Mouse (Mus musculus): Measurements from ENCODE around the gene Gadd45gip1. TPM values are rescaled to one million over a fixed set of nuclear protein-coding genes. Genes with fewer than 3 reads are reported as not detected.
A peak's percentile ranks its signal among the peaks of the same experiment; 100 is the strongest.

Gene Gadd45gip1
- polyA plus RNA-seq, 1 experiment from 2014 or later, result 40.6 TPM

DNA sequence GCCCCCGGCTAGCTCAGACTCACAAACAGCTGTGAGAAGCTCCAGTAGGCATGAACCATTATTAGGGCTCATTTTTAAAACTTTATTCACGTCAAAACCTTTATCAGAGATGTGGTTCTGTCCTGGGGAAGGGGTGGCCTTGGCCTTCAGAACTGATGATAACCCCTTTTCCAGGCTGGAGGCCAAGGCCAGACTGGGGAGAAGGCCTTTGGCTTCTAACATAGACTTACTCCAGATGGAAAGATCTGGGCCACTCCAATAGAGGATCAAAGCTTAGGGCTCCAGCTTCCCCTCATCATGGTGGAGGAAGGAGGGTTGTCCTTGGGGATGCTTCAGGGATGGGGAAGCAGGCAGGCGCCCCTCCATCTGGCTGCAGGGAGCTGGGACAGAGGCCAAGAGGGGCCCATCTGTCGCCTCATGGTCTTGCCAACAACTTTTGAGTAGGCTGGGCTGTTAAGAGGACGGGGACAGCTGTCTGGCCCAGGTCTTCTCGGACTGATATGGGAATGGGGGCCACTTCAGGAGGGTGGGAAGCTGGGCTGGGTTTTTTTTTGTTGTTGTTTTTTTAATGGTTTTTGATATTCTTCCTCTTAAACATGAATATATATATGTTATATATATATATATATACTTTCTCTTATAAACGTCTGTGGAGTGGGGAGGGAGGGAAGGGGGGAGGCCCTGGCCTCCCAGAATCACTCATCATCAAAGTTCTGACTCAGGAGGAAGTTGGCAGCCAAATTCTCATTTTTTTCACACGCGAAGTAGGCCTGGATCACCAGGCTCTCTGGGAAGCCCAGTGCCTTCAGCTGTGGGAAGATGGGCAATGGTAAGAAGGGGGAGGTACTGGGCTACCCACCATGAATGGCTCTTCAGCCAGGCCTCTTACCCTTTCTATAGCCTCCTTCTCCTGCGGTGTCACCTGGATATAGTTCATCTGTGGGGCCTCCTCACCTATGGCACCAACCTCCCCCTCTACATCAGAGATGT is 3.8 kb downstream of the Gadd45gip1 start:
- peak; percentile 31 for ATAC-seq
- no peak overlapping the region; the same call in 1 of the 2 replicates for H3K4me2 ChIP-seq (ENCODE audit: low read length)
- peaks cover 34% of the 10 kb centered on the region for H3K36me3 ChIP-seq (ENCODE audit: control insufficient read depth, insufficient read depth, low read length)
- H3K27ac ChIP-seq (ENCODE audit: low read depth, low read length), result peak overlapping the region; percentile 75
- WGBS, result 56% methylated on average over 10 of the region's 10 CpGs
- H3K9ac ChIP-seq (ENCODE audit: low read depth, low read length), result no peak overlapping the region
- peaks cover 37% of the 10 kb centered on the region for H3K4me1 ChIP-seq (ENCODE audit: control insufficient read depth, insufficient read depth, low read depth, low read length)
- H3K27me3 ChIP-seq (replicated peaks; ENCODE audit: control insufficient read depth, insufficient read depth, low read length), result no peaks in the 10 kb centered on the region
- no peaks in the 10 kb centered on the region for H3K9me3 ChIP-seq (ENCODE audit: control insufficient read depth, low read length)
- H3K4me3 ChIP-seq (ENCODE audit: low read length), result no peak overlapping the region

- Histone ChIP-seq H3K4me3 (ENCODE audit: low read length) (no peak overlapping the region), H3K27ac (ENCODE audit: low read depth, low read length) (no peak overlapping the region), H3K9ac (ENCODE audit: low read depth, low read length) (no peak overlapping the region), H3K4me1 (ENCODE audit: control insufficient read depth, insufficient read depth, low read depth, low read length) (peaks cover 37% of the 10 kb centered on the region), H3K4me2 (ENCODE audit: low read length) (no peak overlapping the region), H3K36me3 (ENCODE audit: control insufficient read depth, insufficient read depth, low read length) (peaks cover 45% of the 10 kb centered on the region), H3K9me3 (ENCODE audit: control insufficient read depth, low read length) (no peaks in the 10 kb centered on the region), H3K27me3 (replicated peaks; ENCODE audit: control insufficient read depth, insufficient read depth, low read length) (no peaks in the 10 kb centered on the region)
- ATAC-seq, result no peak
- WGBS, result 73% methylated on average over 8 of the region's 8 CpGs
These were observed 6.0 kb downstream of the Gadd45gip1 start for GRCm38 (mm10) chr8:84837149-84837911.

GRCm38 (mm10) chr8:84837912-84838470 is 6.7 kb downstream of the Gadd45gip1 start:
- Histone ChIP-seq H3K27me3 (replicated peaks; ENCODE audit: control insufficient read depth, insufficient read depth, low read length) (no peaks in the 10 kb centered on the region), H3K4me3 (ENCODE audit: low read length) (no peak overlapping the region), H3K36me3 (ENCODE audit: control insufficient read depth, insufficient read depth, low read length) (peaks cover 52% of the 10 kb centered on the region), H3K27ac (ENCODE audit: low read depth, low read length) (no peak overlapping the region), H3K4me1 (ENCODE audit: control insufficient read depth, insufficient read depth, low read depth, low read length) (peaks cover 34% of the 10 kb centered on the region), H3K9me3 (ENCODE audit: control insufficient read depth, low read length) (no peaks in the 10 kb centered on the region), H3K4me2 (ENCODE audit: low read length) (no peak overlapping the region), H3K9ac (ENCODE audit: low read depth, low read length) (no peak overlapping the region)
- 81% methylated on average over 15 of the region's 15 CpGs for WGBS
- no peak for ATAC-seq

DNA sequence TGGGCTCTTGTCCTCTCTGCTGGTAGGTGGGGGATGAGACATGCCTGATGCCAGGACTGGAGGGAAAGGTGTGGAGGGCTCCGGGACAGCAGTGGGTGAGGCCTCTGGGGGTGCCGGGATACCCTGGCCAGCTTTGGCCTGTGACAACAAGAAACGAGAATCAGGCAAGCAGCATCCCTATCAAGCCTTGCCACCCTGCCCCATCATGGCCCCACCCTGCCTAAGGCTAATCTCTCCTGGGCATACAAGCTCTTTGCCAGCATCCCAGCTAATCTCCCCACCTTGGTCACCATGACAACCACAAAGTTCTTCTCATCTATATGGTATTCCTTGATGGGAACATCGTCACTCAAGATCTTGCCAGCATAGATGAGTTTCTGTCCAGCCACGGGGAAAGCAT is 7.2 kb downstream of the Gadd45gip1 start:
- H3K36me3 ChIP-seq (ENCODE audit: control insufficient read depth, insufficient read depth, low read length), result peaks cover 57% of the 10 kb centered on the region
- no peaks in the 10 kb centered on the region for H3K9me3 ChIP-seq (ENCODE audit: control insufficient read depth, low read length)
- 75% methylated on average over 5 of the region's 5 CpGs for WGBS
- H3K27ac ChIP-seq (ENCODE audit: low read depth, low read length), result no peak overlapping the region
- ATAC-seq, result no peak
- H3K4me2 ChIP-seq (ENCODE audit: low read length), result no peak overlapping the region
- no peak overlapping the region for H3K9ac ChIP-seq (ENCODE audit: low read depth, low read length)
- H3K4me1 ChIP-seq (ENCODE audit: control insufficient read depth, insufficient read depth, low read depth, low read length), result peaks cover 32% of the 10 kb centered on the region
- no peaks in the 10 kb centered on the region for H3K27me3 ChIP-seq (replicated peaks; ENCODE audit: control insufficient read depth, insufficient read depth, low read length)
- H3K4me3 ChIP-seq (ENCODE audit: low read length), result no peak overlapping the region

DNA sequence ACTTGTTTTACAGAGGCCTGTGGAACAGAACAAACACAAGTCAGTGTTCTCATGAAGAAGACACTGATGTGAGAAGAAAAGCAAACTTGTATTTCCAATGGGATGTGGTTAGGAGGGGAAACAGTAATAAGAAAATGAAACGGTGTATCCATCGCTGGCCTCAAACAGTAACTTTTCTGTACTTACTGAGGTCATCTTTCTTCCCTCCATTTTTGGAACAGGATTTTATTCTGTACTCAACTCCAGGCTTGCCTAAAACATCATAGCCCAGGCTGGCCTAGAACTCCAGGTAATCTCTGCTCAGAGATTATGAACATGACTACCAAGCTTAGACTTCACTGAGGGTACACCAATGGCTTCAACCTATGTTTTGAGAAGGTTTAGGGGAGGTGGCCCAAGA is 8.1 kb downstream of the Gadd45gip1 start:
- Histone ChIP-seq H3K4me2 (ENCODE audit: low read length) (peak overlapping the region; percentile 72), H3K9me3 (ENCODE audit: control insufficient read depth, low read length) (no peaks in the 10 kb centered on the region), H3K9ac (ENCODE audit: low read depth, low read length) (peak overlapping the region; percentile 92; the same call in 1 of the 2 replicates), H3K27ac (ENCODE audit: low read depth, low read length) (0 out of 2 replicates have a peak overlapping the region, but pooled peaks have one; percentile 44), H3K4me1 (ENCODE audit: control insufficient read depth, insufficient read depth, low read depth, low read length) (peaks cover 29% of the 10 kb centered on the region), H3K36me3 (ENCODE audit: control insufficient read depth, insufficient read depth, low read length) (peaks cover 57% of the 10 kb centered on the region), H3K4me3 (ENCODE audit: low read length) (peak overlapping the region; percentile 90), H3K27me3 (replicated peaks; ENCODE audit: control insufficient read depth, insufficient read depth, low read length) (no peaks in the 10 kb centered on the region)
- WGBS, result 94% methylated on average over 2 of the region's 2 CpGs
- no peak for ATAC-seq

DNA sequence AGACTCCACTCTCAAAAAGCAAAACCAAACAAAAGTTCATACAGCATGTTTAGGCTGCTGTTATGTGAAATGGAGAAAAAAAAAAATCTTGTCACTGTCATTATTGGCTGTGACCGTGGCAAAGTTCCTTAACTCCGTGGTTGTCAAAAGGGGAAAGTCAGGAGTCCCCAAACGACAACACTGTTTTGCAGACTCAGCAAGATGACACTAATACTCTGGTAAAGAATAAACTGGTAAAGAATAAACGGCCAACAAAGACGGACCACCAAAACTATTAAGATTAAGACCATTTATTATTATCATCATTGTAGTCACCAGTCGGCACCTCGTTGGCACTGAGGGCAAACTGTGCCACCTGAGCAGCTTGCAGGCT is 8.5 kb downstream of the Gadd45gip1 start:
- Histone ChIP-seq H3K27me3 (replicated peaks; ENCODE audit: control insufficient read depth, insufficient read depth, low read length) (no peaks in the 10 kb centered on the region), H3K27ac (ENCODE audit: low read depth, low read length) (peak overlapping the region; percentile 91), H3K9me3 (ENCODE audit: control insufficient read depth, low read length) (no peaks in the 10 kb centered on the region), H3K4me3 (ENCODE audit: low read length) (peak overlapping the region; percentile 90), H3K36me3 (ENCODE audit: control insufficient read depth, insufficient read depth, low read length) (peaks cover 58% of the 10 kb centered on the region), H3K4me1 (ENCODE audit: control insufficient read depth, insufficient read depth, low read depth, low read length) (peaks cover 29% of the 10 kb centered on the region), H3K9ac (ENCODE audit: low read depth, low read length) (peak overlapping the region; percentile 92), H3K4me2 (ENCODE audit: low read length) (peak overlapping the region; percentile 72)
- under 1% methylated on average over 7 of the region's 7 CpGs for WGBS
- no peak for ATAC-seq

DNA sequence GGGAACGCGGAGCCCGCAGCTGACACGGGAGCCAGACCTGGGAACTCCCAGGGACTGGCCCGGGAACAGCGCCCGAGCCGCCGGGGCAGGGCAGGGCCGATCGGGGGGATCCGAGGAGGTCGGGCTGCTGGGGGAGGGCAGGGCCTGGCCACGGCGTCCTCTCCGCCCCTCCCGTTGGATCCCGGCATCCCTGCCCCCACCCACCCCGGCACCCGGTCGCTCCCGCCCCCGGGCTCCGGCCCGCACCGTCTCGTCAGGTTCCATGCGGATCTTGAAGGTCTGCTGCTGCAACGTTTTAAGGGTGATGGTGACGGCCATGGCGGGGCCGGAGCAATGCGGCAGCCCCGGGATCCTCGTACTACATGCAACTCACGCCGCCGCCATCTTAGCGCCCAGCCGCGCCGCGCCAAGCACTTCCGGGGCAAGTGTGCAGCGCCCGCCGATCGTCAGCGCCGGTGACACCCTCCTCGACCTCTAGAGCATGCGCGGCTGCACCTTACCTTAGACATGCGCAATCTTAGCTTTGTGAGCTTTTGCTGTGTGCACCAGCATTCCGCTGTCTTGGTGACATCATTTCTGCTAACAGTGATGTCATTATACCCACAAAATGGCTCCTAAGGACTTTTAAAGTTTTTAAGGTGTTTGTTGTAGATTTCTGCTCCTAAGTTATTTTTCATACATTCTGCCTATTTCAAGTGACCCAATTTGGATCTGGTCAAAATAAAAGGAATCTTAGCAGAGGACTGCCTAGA is 9.1 kb downstream of the Gadd45gip1 start, which contains the start of gene Rad23a:
TSS of gene Rad23a (minus strand) at position 418 of the 752 bp plus-strand sequence.
- peak within 1 kb of the TSS; percentile 72 for H3K4me2 ChIP-seq (ENCODE audit: low read length)
- peaks cover 59% of the 10 kb centered on the region for H3K36me3 ChIP-seq (ENCODE audit: control insufficient read depth, insufficient read depth, low read length)
- WGBS, result 0% methylated on average over 44 of the region's 55 CpGs
- ATAC-seq, result peak; percentile 95
- H3K27me3 ChIP-seq (replicated peaks; ENCODE audit: control insufficient read depth, insufficient read depth, low read length), result no peaks in the 10 kb centered on the region
- H3K27ac ChIP-seq (ENCODE audit: low read depth, low read length), result peak within 1 kb of the TSS; percentile 91
- peak within 1 kb of the TSS; percentile 90 for H3K4me3 ChIP-seq (ENCODE audit: low read length)
- H3K9ac ChIP-seq (ENCODE audit: low read depth, low read length), result peak within 1 kb of the TSS; percentile 92
- H3K4me1 ChIP-seq (ENCODE audit: control insufficient read depth, insufficient read depth, low read depth, low read length), result peaks cover 33% of the 10 kb centered on the region
- H3K9me3 ChIP-seq (ENCODE audit: control insufficient read depth, low read length), result no peaks in the 10 kb centered on the region

GRCm38 (mm10) chr8:84841514-84841913 is 10.2 kb downstream of the Gadd45gip1 start:
- Histone ChIP-seq H3K36me3 (ENCODE audit: control insufficient read depth, insufficient read depth, low read length) (peaks cover 54% of the 10 kb centered on the region), H3K27ac (ENCODE audit: low read depth, low read length) (no peak overlapping the region), H3K4me3 (ENCODE audit: low read length) (no peak overlapping the region), H3K4me2 (ENCODE audit: low read length) (no peak overlapping the region), H3K27me3 (replicated peaks; ENCODE audit: control insufficient read depth, insufficient read depth, low read length) (no peaks in the 10 kb centered on the region), H3K9me3 (ENCODE audit: control insufficient read depth, low read length) (no peaks in the 10 kb centered on the region), H3K9ac (ENCODE audit: low read depth, low read length) (no peak overlapping the region; the same call in 1 of the 2 replicates), H3K4me1 (ENCODE audit: control insufficient read depth, insufficient read depth, low read depth, low read length) (peaks cover 30% of the 10 kb centered on the region)
- WGBS, result 79% methylated on average over 1 of the region's 1 CpGs
- no peak for ATAC-seq
